Mouse (Mus musculus): ENCODE data around the gene Eif2b4.

DNA sequence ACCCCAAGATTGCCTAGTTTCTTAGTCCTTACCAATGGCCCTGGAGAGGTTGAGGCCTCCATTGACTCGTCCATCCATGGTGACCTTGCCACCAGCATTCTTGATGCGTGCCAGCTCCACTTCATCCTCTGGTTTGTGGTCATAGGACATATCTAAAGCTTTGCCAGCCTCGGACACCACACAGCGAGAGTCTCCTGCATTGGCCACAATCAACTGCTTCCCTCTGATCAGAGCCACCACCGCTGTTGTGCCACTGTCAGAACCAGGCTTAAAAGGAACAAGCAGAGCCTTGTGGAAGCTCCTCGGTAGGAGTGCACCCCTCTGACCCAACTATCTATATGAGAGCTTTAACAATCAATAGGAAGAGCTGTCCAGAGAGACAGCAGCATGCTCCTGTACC lies 11.2 kb upstream of the Eif2b4 start:
- no peak for TF ChIP-seq CEBPB (IDR thresholded peaks at IDR 0.05; ENCODE audit: low read depth)
- no peak for TF ChIP-seq CTCF (IDR thresholded peaks at IDR 0.05; ENCODE audit: control insufficient read depth, insufficient read depth, insufficient read length)
- TF ChIP-seq USF1 (IDR thresholded peaks at IDR 0.05; ENCODE audit: low read depth) = no peak
- no peak for TF ChIP-seq MYOG (IDR thresholded peaks at IDR 0.05; ENCODE audit: control insufficient read depth, extremely low read depth, insufficient read length)
- no peak for TF ChIP-seq MYOD1 (IDR thresholded peaks at IDR 0.05; ENCODE audit: control insufficient read depth, insufficient read length, low read depth)
- TF ChIP-seq MAX (IDR thresholded peaks at IDR 0.05) = no peak
